Mouse (Mus musculus) adrenal gland, adult 18-20 months (tissue): Measurements from ENCODE around the gene Dok1. TPM values are rescaled to one million over a fixed set of nuclear protein-coding genes. Genes with fewer than 3 reads are reported as not detected.

Source experiments
- DNase-seq, 2 experiments: peaks; one replicate each; pipeline ENCODE4 v3.0.0; 2021 to 2022; ENCODE audit warnings: low spot score in 2 of 2
- microRNA-seq, 2 experiments: library from miRNA; unstranded; fragments of <30 nt; microRNA quantifications; one replicate each; pipeline ENCODE4 v1.2.0; 2021; ENCODE audit warnings: borderline number of aligned reads in 2 of 2
- total RNA-seq, 2 experiments: library from RNA; stranded (reverse); gene quantifications; 1 replicate in 1 of 2; 2 replicates in 1 of 2; pipeline ENCODE4 v1.2.3; 2021

Gene Dok1
- total RNA-seq, 2 experiments from 2014 or later, result 7.0 to 7.2 TPM

GRCm38 (mm10) chr6:82987411-82987971 lies 45.8 kb downstream of the Dok1 start:
- no peak for DNase-seq

Small RNA genes within 50 kb of the gene (microRNA-seq; reads per million reads assigned to microRNA genes)
- gene Mir7040, result 0 to 0.61 reads per million in 2 experiments

Other genes with a start within 250 kb of the Dok1 start
- under 1 TPM; 0.74 to 0.76 TPM for gene Sema4f, start 93.7 kb downstream of the Dok1 start, total RNA-seq
- gene M1ap, start 86.6 kb downstream of the Dok1 start, total RNA-seq, result not detected
- gene Loxl3, start 702 bp upstream of the Dok1 start, total RNA-seq, result 1 to 10 TPM; 1.6 to 1.8 TPM
- 100 to 1,000 TPM; 175 to 219 TPM for gene Aup1, start 21.1 kb upstream of the Dok1 start, total RNA-seq
- 10 to 100 TPM; 44.0 to 55.2 TPM for gene Htra2, start 21.8 kb upstream of the Dok1 start, total RNA-seq
- 1 to 10 TPM; 2.2 to 3.3 TPM for gene Dqx1, start 24.4 kb upstream of the Dok1 start, total RNA-seq
- 10 to 100 TPM in 1 of 2 experiments, 1 to 10 TPM in 1; 6.0 to 12.8 TPM for gene Tlx2, start 36.8 kb upstream of the Dok1 start, total RNA-seq
- gene Pcgf1, start 44.4 kb upstream of the Dok1 start, total RNA-seq, result 10 to 100 TPM; 36.4 to 39.3 TPM
- gene Lbx2, start 52.9 kb upstream of the Dok1 start, total RNA-seq, result 1 to 10 TPM; 5.0 to 7.6 TPM
- 1 to 10 TPM; 4.4 to 5.8 TPM for gene Ccdc142, start 68.1 kb upstream of the Dok1 start, total RNA-seq
- 1 to 10 TPM; 4.0 to 5.1 TPM for gene Gm42688, start 68.1 kb upstream of the Dok1 start, total RNA-seq
- 100 to 1,000 TPM in 1 of 2 experiments, 10 to 100 TPM in 1; 99.5 to 107 TPM for gene Mrpl53, start 75.6 kb upstream of the Dok1 start, total RNA-seq
- gene Mogs, start 82.0 kb upstream of the Dok1 start, total RNA-seq, result 10 to 100 TPM; 38.2 to 57.2 TPM
- 10 to 100 TPM; 84.3 to 89.0 TPM for gene Wbp1, start 88.1 kb upstream of the Dok1 start, total RNA-seq
- gene Ino80b, start 92.0 kb upstream of the Dok1 start, total RNA-seq, result 10 to 100 TPM; 20.1 to 20.7 TPM
- 1 to 10 TPM; 4.7 to 6.6 TPM for gene Rtkn, start 102.0 kb upstream of the Dok1 start, total RNA-seq
- gene Wdr54, start 122.9 kb upstream of the Dok1 start, total RNA-seq, result 1 to 10 TPM; 1.9 to 3.6 TPM
- 1 to 10 TPM; 1.1 to 1.4 TPM for gene 1700003E16Rik, start 122.9 kb upstream of the Dok1 start, total RNA-seq
- gene Dctn1, start 132.4 kb upstream of the Dok1 start, total RNA-seq, result 100 to 1,000 TPM; 111 to 138 TPM
- gene Slc4a5, start 186.4 kb upstream of the Dok1 start, total RNA-seq, result under 1 TPM in 1 of 2 experiments, not detected in 1; 0.07 TPM